Mouse (Mus musculus) ES-Bruce4 (cell line): ENCODE results near the gene Slc25a10. TPM values are rescaled to one million over a fixed set of nuclear protein-coding genes. Genes with fewer than 3 reads are reported as not detected.

Experiments used
- H3K27ac ChIP-seq: 2 replicates; pipeline ENCODE4 v1.5.1; 2012; ENCODE audit warnings: low read length, inconsistent platforms; ENCODE audit not compliant: insufficient read depth
- H3K27me3 ChIP-seq: 2 replicates; pipeline ENCODE4 v1.6.1; 2012; ENCODE audit warnings: mild to moderate bottlenecking, low read length, inconsistent platforms; ENCODE audit not compliant: control insufficient read depth, poor library complexity, insufficient read depth, severe bottlenecking
- H3K36me3 ChIP-seq: 2 replicates; pipeline ENCODE4 v1.6.1; 2012; ENCODE audit warnings: inconsistent platforms, mild to moderate bottlenecking, low read length, moderate library complexity; ENCODE audit not compliant: control insufficient read depth, poor library complexity, insufficient read depth, severe bottlenecking
- H3K4me1 ChIP-seq: one replicate; pipeline ENCODE4 v1.8.1; 2011; ENCODE audit warnings: low read length; ENCODE audit not compliant: control insufficient read depth, insufficient read depth
- H3K4me3 ChIP-seq: 2 replicates; pipeline ENCODE4 v1.5.1; 2011; ENCODE audit warnings: low read depth, mild to moderate bottlenecking, low read length
- H3K9ac ChIP-seq: 2 replicates; pipeline ENCODE4 v1.6.1; 2012; ENCODE audit warnings: low read depth, mild to moderate bottlenecking, inconsistent platforms; ENCODE audit not compliant: poor library complexity, severe bottlenecking
- H3K9me3 ChIP-seq: replicated peaks from 2 replicates; pipeline ENCODE4 v1.6.1; 2012; ENCODE audit warnings: mild to moderate bottlenecking, low read length, inconsistent platforms; ENCODE audit not compliant: control insufficient read depth, poor library complexity, insufficient read depth, severe bottlenecking
- CTCF ChIP-seq: IDR thresholded peaks from one replicate; pipeline ENCODE4 v1.8.1; 2011; ENCODE audit warnings: low read depth, low read length
- EP300 ChIP-seq: IDR thresholded peaks from 2 replicates; pipeline ENCODE4 v1.6.1; 2011; ENCODE audit warnings: low read depth, low read length; ENCODE audit not compliant: insufficient read depth
- POLR2A ChIP-seq: IDR thresholded peaks from one replicate; pipeline ENCODE4 v1.8.1; 2011; ENCODE audit warnings: low read length; ENCODE audit not compliant: insufficient read depth
- polyA plus RNA-seq: library from polyadenylated mRNA; stranded (reverse); fragments of >200 nt; gene quantifications from 2 replicates; pipeline ENCODE4 v1.2.4, GENCODE M21; 2011; ENCODE audit warnings: low read depth; ENCODE audit not compliant: missing spikeins, insufficient read depth, insufficient read length

Gene Slc25a10
- polyA plus RNA-seq, 1 experiment = 8.3 TPM

DNA sequence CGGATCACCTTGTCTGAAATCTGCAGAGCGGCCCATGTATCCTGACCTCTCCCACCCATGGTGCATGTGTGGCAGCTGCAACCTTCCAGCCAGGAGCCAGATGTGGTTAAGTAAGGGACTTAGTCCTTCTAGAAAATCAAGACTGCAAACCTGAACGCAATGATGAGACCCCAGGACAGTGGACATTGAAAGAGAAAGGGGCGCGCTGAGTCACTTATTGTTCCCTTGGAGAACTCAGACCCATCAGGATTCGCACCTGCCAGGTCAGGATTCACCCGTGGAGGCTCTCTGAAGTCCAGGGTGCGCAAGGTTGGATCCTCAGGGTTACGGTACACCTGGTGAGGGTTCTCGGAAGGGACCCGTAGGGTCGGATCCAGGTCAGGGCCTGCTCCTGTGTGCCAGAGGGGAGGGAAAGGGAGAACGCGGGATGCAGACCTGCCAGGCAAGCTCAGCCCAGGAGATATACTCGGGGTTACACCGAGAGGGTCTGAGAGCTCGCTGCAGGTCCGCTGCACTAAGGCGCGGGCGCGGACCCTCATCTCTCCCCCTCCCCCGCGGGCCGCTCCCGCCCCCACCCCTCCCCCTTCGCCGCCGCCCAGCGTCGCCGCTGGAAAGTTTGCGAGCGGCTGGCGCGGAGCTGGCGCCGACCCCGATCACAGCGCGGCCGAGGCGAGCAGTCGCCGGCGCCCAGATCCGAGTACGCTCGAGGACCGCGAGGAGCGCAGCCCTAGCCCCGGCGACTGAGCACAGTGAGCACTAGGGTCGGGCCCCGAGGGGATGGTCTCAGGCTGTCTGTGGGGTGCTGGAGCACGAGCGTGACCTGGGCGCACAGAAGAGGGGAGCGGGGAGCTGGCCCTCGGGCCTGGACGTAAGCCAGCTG, 38.7 kb downstream of the Slc25a10 start, which contains the start of gene Gcgr:
Gcgr (plus strand) TSS at position 615 of the 880 bp plus-strand sequence.
- no peak within 1 kb of the TSS for H3K27ac ChIP-seq
- 0 out of 2 replicates have a peak, but pooled peaks cover 1% of the 10 kb centered on the region for H3K27me3 ChIP-seq
- no peaks in the 10 kb centered on the region for H3K9me3 ChIP-seq
- H3K36me3 ChIP-seq = no peaks in the 10 kb centered on the region
- no peak for TF ChIP-seq CTCF
- no peak for TF ChIP-seq EP300
- H3K4me1 ChIP-seq = no peaks in the 10 kb centered on the region
- H3K9ac ChIP-seq = peak within 1 kb of the TSS; percentile 50
- peak within 1 kb of the TSS; percentile 59 for H3K4me3 ChIP-seq

DNA sequence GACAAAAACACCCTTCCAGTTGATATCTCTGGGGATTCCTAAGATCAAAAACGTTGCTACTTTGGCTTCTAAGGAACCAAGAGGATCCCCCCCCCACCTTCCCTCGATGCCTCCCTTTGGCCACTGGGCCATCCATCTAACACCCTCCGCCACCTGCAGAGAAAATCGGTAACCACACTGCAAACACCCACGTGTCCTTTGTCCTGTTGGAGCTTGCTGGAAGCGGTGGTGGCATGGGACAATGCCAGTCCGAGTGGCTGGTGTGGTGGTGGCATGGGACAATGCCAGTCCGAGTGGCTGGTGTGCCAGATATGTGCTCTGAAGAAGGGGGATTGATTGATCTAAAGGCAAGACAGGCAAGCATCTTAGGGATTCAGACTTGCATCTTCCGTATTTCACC, 40.0 kb downstream of the Slc25a10 start:
- Histone ChIP-seq H3K4me3 (no peak overlapping the region), H3K36me3 (no peaks in the 10 kb centered on the region), H3K27me3 (0 out of 2 replicates have a peak, but pooled peaks cover 1% of the 10 kb centered on the region), H3K9ac (no peak overlapping the region), H3K4me1 (no peaks in the 10 kb centered on the region), H3K27ac (no peak overlapping the region), H3K9me3 (no peaks in the 10 kb centered on the region)
- TF ChIP-seq EP300 = no peak
- TF ChIP-seq POLR2A = no peak
- TF ChIP-seq CTCF = no peak

DNA sequence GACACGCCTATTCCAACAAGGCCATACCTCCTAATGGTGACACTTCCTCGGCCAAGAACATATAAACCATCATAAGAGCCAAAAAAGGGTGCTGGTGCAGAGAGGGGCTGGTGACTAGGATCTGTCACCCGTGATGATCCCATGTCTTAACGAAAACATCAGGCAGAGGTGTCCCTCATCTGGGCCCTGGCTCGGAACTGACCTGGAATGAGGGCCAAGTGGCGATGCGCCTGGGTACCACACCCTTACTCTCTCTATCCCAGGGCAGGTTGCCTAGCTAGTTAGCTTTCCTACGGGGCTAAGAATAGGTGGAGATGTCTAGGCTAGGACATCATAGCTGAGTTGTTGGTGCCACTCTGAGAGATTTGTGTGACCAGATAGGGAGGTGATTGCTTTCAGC, 42.5 kb downstream of the Slc25a10 start:
- Histone ChIP-seq H3K27ac (no peak overlapping the region), H3K9ac (no peak overlapping the region), H3K36me3 (no peaks in the 10 kb centered on the region), H3K27me3 (0 out of 2 replicates have a peak, but pooled peaks cover 1% of the 10 kb centered on the region), H3K4me1 (no peaks in the 10 kb centered on the region), H3K9me3 (no peaks in the 10 kb centered on the region), H3K4me3 (no peak overlapping the region)
- no peak for TF ChIP-seq CTCF
- TF ChIP-seq EP300 = no peak
- no peak for TF ChIP-seq POLR2A

DNA sequence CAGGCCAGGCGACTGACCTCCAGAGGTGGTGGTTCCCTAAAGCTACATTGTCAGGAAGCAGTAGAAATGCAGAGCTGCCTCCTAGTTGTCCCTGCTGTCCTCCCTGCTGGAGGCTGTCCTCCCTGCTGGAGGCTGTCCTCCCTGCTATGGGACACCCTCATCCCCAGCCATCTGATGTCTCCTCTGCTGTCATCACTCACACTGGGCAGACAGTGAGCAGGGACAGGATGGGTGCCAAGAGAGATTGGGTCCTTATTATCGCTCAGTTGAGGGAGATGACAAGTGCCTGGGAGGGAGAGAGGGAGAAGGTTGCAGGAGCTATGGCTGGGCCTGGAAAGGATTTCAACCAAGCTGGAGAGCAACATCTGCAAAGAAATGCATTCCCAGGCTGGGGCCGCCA, 43.5 kb downstream of the Slc25a10 start:
- no peak overlapping the region for H3K27ac ChIP-seq
- H3K4me3 ChIP-seq = no peak overlapping the region
- H3K4me1 ChIP-seq = no peaks in the 10 kb centered on the region
- no peak overlapping the region for H3K9ac ChIP-seq
- TF ChIP-seq CTCF (no peak), POLR2A (no peak), EP300 (no peak)
- H3K9me3 ChIP-seq = no peaks in the 10 kb centered on the region
- H3K36me3 ChIP-seq = no peaks in the 10 kb centered on the region
- no peaks in the 10 kb centered on the region for H3K27me3 ChIP-seq

DNA sequence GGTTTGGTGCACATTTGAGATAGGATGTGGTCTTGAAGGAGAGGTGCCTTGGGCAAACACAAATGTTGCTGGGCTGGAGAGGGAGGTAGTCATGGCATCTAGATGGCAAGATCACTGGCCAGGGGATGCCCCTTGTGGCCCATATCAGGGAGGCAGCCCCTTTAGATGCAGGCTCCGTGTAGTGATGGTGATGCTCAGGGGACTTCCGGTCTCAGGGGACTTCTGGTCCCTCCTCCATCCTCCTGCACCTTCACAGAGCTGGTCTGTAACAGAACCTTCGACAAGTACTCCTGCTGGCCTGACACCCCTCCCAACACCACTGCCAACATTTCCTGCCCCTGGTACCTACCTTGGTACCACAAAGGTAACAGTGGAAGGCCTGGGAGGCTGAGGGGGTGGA, 44.2 kb downstream of the Slc25a10 start:
- H3K27me3 ChIP-seq = no peaks in the 10 kb centered on the region

DNA sequence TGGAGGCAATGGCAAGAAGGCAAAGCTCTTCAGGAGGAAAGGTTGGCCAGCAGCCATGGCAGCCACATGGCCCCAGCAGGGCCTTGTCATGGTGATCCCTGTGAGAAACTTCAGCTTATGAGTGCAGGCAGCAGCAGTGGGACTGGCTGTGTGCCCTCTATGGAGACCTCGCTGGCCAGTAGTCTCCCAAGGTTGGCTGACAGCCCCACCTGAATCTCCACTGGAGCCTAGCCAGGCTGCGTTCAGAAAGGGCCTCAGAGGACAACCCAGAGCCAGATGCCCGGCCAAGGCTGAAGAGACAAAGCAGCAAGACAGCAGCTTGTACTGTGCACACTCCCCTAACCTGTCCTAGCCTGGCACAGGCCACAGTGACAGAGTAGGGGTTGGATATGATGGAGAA, 46.8 kb downstream of the Slc25a10 start:
- Histone ChIP-seq H3K27me3 (no peaks in the 10 kb centered on the region), H3K4me1 (no peaks in the 10 kb centered on the region), H3K27ac (no peak overlapping the region), H3K9me3 (no peaks in the 10 kb centered on the region), H3K4me3 (no peak overlapping the region), H3K36me3 (no peaks in the 10 kb centered on the region), H3K9ac (no peak overlapping the region)
- TF ChIP-seq CTCF = no peak
- no peak for TF ChIP-seq EP300
- no peak for TF ChIP-seq POLR2A

More for the DNA sequence above, 44.2 kb downstream of the Slc25a10 start:
- Histone ChIP-seq H3K36me3 (no peaks in the 10 kb centered on the region), H3K9ac (no peak overlapping the region), H3K4me1 (no peaks in the 10 kb centered on the region), H3K9me3 (no peaks in the 10 kb centered on the region), H3K27ac (no peak overlapping the region), H3K4me3 (no peak overlapping the region)
- TF ChIP-seq CTCF (no peak), EP300 (no peak), POLR2A (no peak)
